Mouse (Mus musculus): ENCODE measurements around the gene Slco4c1. TPM values are rescaled to one million over a fixed set of nuclear protein-coding genes. Genes with fewer than 3 reads are reported as not detected.

Gene Slco4c1
- polyA plus RNA-seq, 1 experiment from 2014 or later = 0.44 TPM

- Histone ChIP-seq H3K4me3 (no peak overlapping the region), H3K9me3 (no peaks in the 10 kb centered on the region), H3K4me2 (no peak overlapping the region), H3K27ac (no peak overlapping the region), H3K9ac (no peak overlapping the region), H3K36me3 (no peaks in the 10 kb centered on the region), H3K4me1 (replicated peaks) (no peaks in the 10 kb centered on the region), H3K27me3 (no peaks in the 10 kb centered on the region)
- ATAC-seq (ENCODE audit: low FRiP score) = no peak
- WGBS = 85% methylated on average over 4 of the region's 4 CpGs
Measured at GRCm38 (mm10) chr1:96853541-96853940, 18.4 kb downstream of the Slco4c1 start.

- Histone ChIP-seq H3K4me3 (no peak overlapping the region), H3K4me2 (no peak overlapping the region), H3K27me3 (no peaks in the 10 kb centered on the region), H3K9ac (no peak overlapping the region), H3K27ac (no peak overlapping the region), H3K9me3 (no peaks in the 10 kb centered on the region), H3K36me3 (no peaks in the 10 kb centered on the region), H3K4me1 (replicated peaks) (no peaks in the 10 kb centered on the region)
- WGBS = 82% methylated on average over 4 of the region's 4 CpGs
- no peak for ATAC-seq (ENCODE audit: low FRiP score)
Measured at GRCm38 (mm10) chr1:96849101-96849500, 22.9 kb downstream of the Slco4c1 start.

- WGBS = 61% methylated on average over 2 of the region's 2 CpGs
- Histone ChIP-seq H3K4me2 (no peak overlapping the region), H3K36me3 (no peaks in the 10 kb centered on the region), H3K4me3 (no peak overlapping the region), H3K27ac (no peak overlapping the region), H3K4me1 (replicated peaks) (no peaks in the 10 kb centered on the region), H3K9me3 (no peaks in the 10 kb centered on the region), H3K9ac (no peak overlapping the region), H3K27me3 (no peaks in the 10 kb centered on the region)
- ATAC-seq (ENCODE audit: low FRiP score) = no peak
Measured at GRCm38 (mm10) chr1:96848606-96849005, 23.4 kb downstream of the Slco4c1 start.

- 7% methylated on average over 3 of the region's 3 CpGs for WGBS
Measured at GRCm38 (mm10) chr1:96846727-96847126, 25.2 kb downstream of the Slco4c1 start.

GRCm38 (mm10) chr1:96805287-96805727 lies 66.7 kb downstream of the Slco4c1 start:
- Histone ChIP-seq H3K27me3 (no peaks in the 10 kb centered on the region), H3K9ac (no peak overlapping the region), H3K9me3 (no peaks in the 10 kb centered on the region), H3K4me3 (no peak overlapping the region), H3K27ac (no peak overlapping the region), H3K36me3 (no peaks in the 10 kb centered on the region), H3K4me2 (no peak overlapping the region), H3K4me1 (replicated peaks) (no peaks in the 10 kb centered on the region)
- WGBS = 75% methylated on average over 2 of the region's 2 CpGs
- ATAC-seq (ENCODE audit: low FRiP score) = no peak

More at GRCm38 (mm10) chr1:96846727-96847126, 25.2 kb downstream of the Slco4c1 start:
- Histone ChIP-seq H3K4me1 (replicated peaks) (no peaks in the 10 kb centered on the region), H3K9ac (no peak overlapping the region), H3K9me3 (no peaks in the 10 kb centered on the region), H3K4me3 (no peak overlapping the region), H3K4me2 (no peak overlapping the region), H3K27me3 (no peaks in the 10 kb centered on the region), H3K36me3 (no peaks in the 10 kb centered on the region), H3K27ac (no peak overlapping the region)
- ATAC-seq (ENCODE audit: low FRiP score) = no peak

GRCm38 (mm10) chr1:96801595-96801994 lies 70.4 kb downstream of the Slco4c1 start:
- H3K4me2 ChIP-seq = no peak overlapping the region
- no peak overlapping the region for H3K9ac ChIP-seq
- no peaks in the 10 kb centered on the region for H3K4me1 ChIP-seq (replicated peaks)
- no peaks in the 10 kb centered on the region for H3K9me3 ChIP-seq
- no peak overlapping the region for H3K27ac ChIP-seq
- H3K27me3 ChIP-seq = no peaks in the 10 kb centered on the region
- no peak overlapping the region for H3K4me3 ChIP-seq
- no peak for ATAC-seq (ENCODE audit: low FRiP score)
- no peaks in the 10 kb centered on the region for H3K36me3 ChIP-seq

GRCm38 (mm10) chr1:96794690-96795089 lies 77.3 kb downstream of the Slco4c1 start:
- H3K9ac ChIP-seq = no peak overlapping the region
- WGBS = 69% methylated on average over 4 of the region's 4 CpGs

GRCm38 (mm10) chr1:96794290-96794689 lies 77.7 kb downstream of the Slco4c1 start:
- ATAC-seq (ENCODE audit: low FRiP score) = 0 out of 2 replicates have a peak, but pooled peaks have one; percentile 13
- Histone ChIP-seq H3K36me3 (no peaks in the 10 kb centered on the region), H3K4me2 (no peak overlapping the region), H3K27ac (no peak overlapping the region), H3K4me3 (no peak overlapping the region), H3K9ac (no peak overlapping the region), H3K27me3 (no peaks in the 10 kb centered on the region), H3K4me1 (replicated peaks) (no peaks in the 10 kb centered on the region), H3K9me3 (no peaks in the 10 kb centered on the region)
- WGBS = 72% methylated on average over 5 of the region's 5 CpGs

More at GRCm38 (mm10) chr1:96794690-96795089, 77.3 kb downstream of the Slco4c1 start:
- Histone ChIP-seq H3K36me3 (no peaks in the 10 kb centered on the region), H3K4me1 (replicated peaks) (no peaks in the 10 kb centered on the region), H3K27ac (no peak overlapping the region), H3K9me3 (no peaks in the 10 kb centered on the region), H3K27me3 (no peaks in the 10 kb centered on the region), H3K4me3 (no peak overlapping the region), H3K4me2 (no peak overlapping the region)
- 0 out of 2 replicates have a peak, but pooled peaks have one; percentile 28 for ATAC-seq (ENCODE audit: low FRiP score)

GRCm38 (mm10) chr1:96789268-96789667 lies 82.7 kb downstream of the Slco4c1 start:
- 100% methylated on average over 1 of the region's 1 CpGs for WGBS
- no peak overlapping the region for H3K9ac ChIP-seq
- no peaks in the 10 kb centered on the region for H3K27me3 ChIP-seq
- ATAC-seq (ENCODE audit: low FRiP score) = no peak
- H3K27ac ChIP-seq = no peak overlapping the region
- H3K4me3 ChIP-seq = no peak overlapping the region
- H3K9me3 ChIP-seq = no peaks in the 10 kb centered on the region
- no peaks in the 10 kb centered on the region for H3K4me1 ChIP-seq (replicated peaks)
- H3K36me3 ChIP-seq = no peaks in the 10 kb centered on the region
- H3K4me2 ChIP-seq = no peak overlapping the region

- no peak overlapping the region for H3K9ac ChIP-seq
- no peaks in the 10 kb centered on the region for H3K4me1 ChIP-seq (replicated peaks)
- no peaks in the 10 kb centered on the region for H3K9me3 ChIP-seq
- H3K27ac ChIP-seq = no peak overlapping the region
- no peak overlapping the region for H3K4me3 ChIP-seq
- ATAC-seq (ENCODE audit: low FRiP score) = no peak
- no peak overlapping the region for H3K4me2 ChIP-seq
- WGBS = 94% methylated on average over 4 of the region's 4 CpGs
- H3K27me3 ChIP-seq = no peaks in the 10 kb centered on the region
- H3K36me3 ChIP-seq = no peaks in the 10 kb centered on the region
Measured at GRCm38 (mm10) chr1:96774174-96774573, 97.8 kb downstream of the Slco4c1 start.

- WGBS = 80% methylated on average over 5 of the region's 5 CpGs
- ATAC-seq (ENCODE audit: low FRiP score) = no peak
- no peak overlapping the region for H3K4me3 ChIP-seq
- no peaks in the 10 kb centered on the region for H3K27me3 ChIP-seq
- no peak overlapping the region for H3K4me2 ChIP-seq
- H3K36me3 ChIP-seq = no peaks in the 10 kb centered on the region
- H3K4me1 ChIP-seq (replicated peaks) = no peaks in the 10 kb centered on the region
- no peak overlapping the region for H3K9ac ChIP-seq
- H3K9me3 ChIP-seq = no peaks in the 10 kb centered on the region
- H3K27ac ChIP-seq = no peak overlapping the region
Measured at GRCm38 (mm10) chr1:96773712-96774111, 98.3 kb downstream of the Slco4c1 start.

GRCm38 (mm10) chr1:96770283-96770682 lies 101.7 kb downstream of the Slco4c1 start:
- H3K27ac ChIP-seq = no peak overlapping the region
- H3K9me3 ChIP-seq = no peaks in the 10 kb centered on the region
- no peaks in the 10 kb centered on the region for H3K36me3 ChIP-seq
- no peak overlapping the region for H3K4me2 ChIP-seq
- no peaks in the 10 kb centered on the region for H3K4me1 ChIP-seq (replicated peaks)
- no peak overlapping the region for H3K9ac ChIP-seq
- ATAC-seq (ENCODE audit: low FRiP score) = no peak
- H3K4me3 ChIP-seq = no peak overlapping the region
- H3K27me3 ChIP-seq = no peaks in the 10 kb centered on the region
- 100% methylated on average over 1 of the region's 1 CpGs for WGBS

GRCm38 (mm10) chr1:96768264-96768663 lies 103.7 kb downstream of the Slco4c1 start:
- Histone ChIP-seq H3K9ac (no peak overlapping the region), H3K27me3 (no peaks in the 10 kb centered on the region), H3K36me3 (no peaks in the 10 kb centered on the region), H3K4me1 (replicated peaks) (no peaks in the 10 kb centered on the region), H3K9me3 (no peaks in the 10 kb centered on the region), H3K4me2 (no peak overlapping the region), H3K27ac (no peak overlapping the region), H3K4me3 (no peak overlapping the region)
- WGBS = 26% methylated on average over 4 of the region's 4 CpGs
- no peak for ATAC-seq (ENCODE audit: low FRiP score)

All from hindbrain, embryonic 13.5 days (tissue).